Mouse (Mus musculus): ENCODE results near the gene Mroh2a. TPM values are rescaled to one million over a fixed set of nuclear protein-coding genes. Genes with fewer than 3 reads are reported as not detected.

Gene Mroh2a
- polyA plus RNA-seq, 1 experiment from 2014 or later = 1.3 TPM

- Histone ChIP-seq H3K27me3 (ENCODE audit: control insufficient read depth, insufficient read depth, low read length) (no peaks in the 10 kb centered on the region), H3K4me3 (ENCODE audit: low read depth, low read length) (no peak overlapping the region), H3K27ac (ENCODE audit: low read depth, low read length) (no peak overlapping the region), H3K36me3 (ENCODE audit: control insufficient read depth, insufficient read depth, low read length) (peaks cover 14% of the 10 kb centered on the region), H3K9ac (ENCODE audit: low read length) (no peak overlapping the region), H3K9me3 (ENCODE audit: control insufficient read depth, low read length) (peaks cover 89% of the 10 kb centered on the region), H3K4me1 (ENCODE audit: control insufficient read depth, insufficient read depth, low read length) (no peaks in the 10 kb centered on the region), H3K4me2 (ENCODE audit: low read depth) (no peak overlapping the region)
- ATAC-seq (ENCODE audit: insufficient read depth, low FRiP score, low TSS enrichment) = no peak
- 78% methylated on average over 10 of the region's 10 CpGs for WGBS
- DNase-seq (ENCODE audit: low spot score) = no peak
Observed at GRCm38 (mm10) chr1:88256886-88257663, 30.3 kb downstream of the Mroh2a start.

- no peak overlapping the region for H3K4me3 ChIP-seq (ENCODE audit: low read depth, low read length)
- H3K36me3 ChIP-seq (ENCODE audit: control insufficient read depth, insufficient read depth, low read length) = peaks cover 20% of the 10 kb centered on the region
- no peak overlapping the region for H3K4me2 ChIP-seq (ENCODE audit: low read depth)
- no peaks in the 10 kb centered on the region for H3K27me3 ChIP-seq (ENCODE audit: control insufficient read depth, insufficient read depth, low read length)
- no peaks in the 10 kb centered on the region for H3K4me1 ChIP-seq (ENCODE audit: control insufficient read depth, insufficient read depth, low read length)
- peaks cover 83% of the 10 kb centered on the region for H3K9me3 ChIP-seq (ENCODE audit: control insufficient read depth, low read length)
- ATAC-seq (ENCODE audit: insufficient read depth, low FRiP score, low TSS enrichment) (no peak), DNase-seq (ENCODE audit: low spot score) (no peak)
- no peak overlapping the region for H3K9ac ChIP-seq (ENCODE audit: low read length)
- 77% methylated on average over 6 of the region's 6 CpGs for WGBS
- H3K27ac ChIP-seq (ENCODE audit: low read depth, low read length) = no peak overlapping the region
Observed at GRCm38 (mm10) chr1:88257681-88258080, 30.9 kb downstream of the Mroh2a start.

DNA sequence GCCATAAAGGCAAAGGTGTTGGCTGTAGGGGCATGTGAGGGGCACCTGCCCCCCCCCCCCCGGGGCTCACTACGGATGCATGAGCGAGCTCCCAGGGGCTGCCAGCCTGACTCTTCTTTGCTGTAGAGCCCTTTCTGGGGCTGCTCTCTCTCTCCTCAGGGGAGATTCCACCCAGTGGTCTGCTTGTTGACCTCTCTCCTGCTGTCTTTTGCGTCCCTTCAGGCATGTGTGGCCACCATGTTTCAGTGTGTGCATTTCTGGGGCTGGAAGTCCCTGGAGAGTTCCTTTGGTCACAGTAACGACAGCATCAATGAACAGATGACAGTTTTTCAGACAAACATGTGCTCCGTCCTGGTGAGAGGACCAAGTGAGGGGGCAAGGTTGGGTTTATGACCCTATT, 31.6 kb downstream of the Mroh2a start:
- Histone ChIP-seq H3K9ac (ENCODE audit: low read length) (no peak overlapping the region), H3K4me3 (ENCODE audit: low read depth, low read length) (no peak overlapping the region), H3K4me2 (ENCODE audit: low read depth) (no peak overlapping the region), H3K27me3 (ENCODE audit: control insufficient read depth, insufficient read depth, low read length) (no peaks in the 10 kb centered on the region), H3K4me1 (ENCODE audit: control insufficient read depth, insufficient read depth, low read length) (no peaks in the 10 kb centered on the region), H3K36me3 (ENCODE audit: control insufficient read depth, insufficient read depth, low read length) (peaks cover 27% of the 10 kb centered on the region), H3K9me3 (ENCODE audit: control insufficient read depth, low read length) (peaks cover 78% of the 10 kb centered on the region), H3K27ac (ENCODE audit: low read depth, low read length) (no peak overlapping the region)
- ATAC-seq (ENCODE audit: insufficient read depth, low FRiP score, low TSS enrichment) (no peak), DNase-seq (ENCODE audit: low spot score) (no peak)
- 66% methylated on average over 6 of the region's 6 CpGs for WGBS

DNA sequence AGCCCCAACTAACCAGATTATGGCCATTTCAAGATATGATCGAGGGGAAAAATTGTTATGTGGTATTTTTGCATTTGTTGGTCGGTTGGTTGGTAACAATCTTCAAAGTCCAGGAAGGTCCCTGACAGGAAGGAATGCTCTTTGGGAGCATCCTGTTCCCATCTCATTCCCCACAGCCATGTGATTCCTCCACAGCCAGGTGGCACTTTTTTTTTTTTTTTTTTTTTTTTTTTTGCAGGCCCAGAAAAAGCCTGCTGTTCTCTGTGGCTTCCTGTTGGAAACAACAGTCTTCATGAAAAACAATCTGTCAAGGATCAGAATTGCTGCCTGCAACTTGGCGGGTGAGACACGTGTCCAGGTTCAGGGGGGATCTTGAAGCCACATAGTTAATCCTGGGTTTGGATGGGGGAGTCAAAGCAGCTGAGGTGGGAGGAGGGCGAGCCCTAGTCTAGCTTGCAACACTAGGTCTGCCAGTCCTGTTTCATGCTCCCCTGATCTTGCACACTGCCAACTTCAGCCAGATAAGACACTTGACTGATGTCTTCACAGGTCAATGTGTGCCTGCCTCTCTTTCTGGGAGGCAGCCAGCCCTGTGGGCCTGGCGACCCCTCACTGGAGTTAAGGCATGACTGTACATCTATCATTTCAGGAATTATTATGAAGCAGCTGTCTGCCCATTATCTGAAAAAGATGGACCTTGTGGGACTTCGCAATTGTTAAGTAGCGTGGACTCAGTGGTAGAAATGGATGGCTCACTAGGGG, 32.3 kb downstream of the Mroh2a start:
- 77% methylated on average over 8 of the region's 8 CpGs for WGBS
- Histone ChIP-seq H3K27me3 (ENCODE audit: control insufficient read depth, insufficient read depth, low read length) (no peaks in the 10 kb centered on the region), H3K9me3 (ENCODE audit: control insufficient read depth, low read length) (peaks cover 78% of the 10 kb centered on the region), H3K4me2 (ENCODE audit: low read depth) (no peak overlapping the region), H3K4me1 (ENCODE audit: control insufficient read depth, insufficient read depth, low read length) (no peaks in the 10 kb centered on the region), H3K27ac (ENCODE audit: low read depth, low read length) (0 out of 2 replicates have a peak overlapping the region, but pooled peaks have one; percentile 0), H3K9ac (ENCODE audit: low read length) (no peak overlapping the region), H3K4me3 (ENCODE audit: low read depth, low read length) (no peak overlapping the region), H3K36me3 (ENCODE audit: control insufficient read depth, insufficient read depth, low read length) (peaks cover 34% of the 10 kb centered on the region)
- ATAC-seq (ENCODE audit: insufficient read depth, low FRiP score, low TSS enrichment) (peak; percentile 2), DNase-seq (ENCODE audit: low spot score) (no peak)

DNA sequence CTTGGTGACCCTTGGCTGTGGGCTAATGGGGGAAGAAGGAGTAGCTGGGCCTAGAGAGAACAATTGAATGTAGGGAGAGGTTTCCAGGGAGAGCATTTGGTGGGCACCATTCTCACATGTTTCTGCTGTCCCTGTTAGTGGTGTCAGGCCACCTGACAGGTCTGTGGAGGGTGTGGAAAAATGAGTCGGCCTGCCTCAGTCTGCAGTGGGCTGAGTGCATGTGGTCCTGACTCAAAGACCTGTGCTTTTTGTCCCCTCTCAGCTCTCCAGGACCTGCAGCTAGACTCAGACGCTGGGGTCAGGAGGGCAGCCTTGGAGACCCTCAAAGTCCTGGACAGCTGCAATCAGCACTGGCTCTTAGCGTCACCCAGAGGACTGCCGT, 32.8 kb downstream of the Mroh2a start:
- H3K9ac ChIP-seq (ENCODE audit: low read length) = no peak overlapping the region

GRCm38 (mm10) chr1:88260114-88260513, 33.3 kb downstream of the Mroh2a start:
- no peaks in the 10 kb centered on the region for H3K4me1 ChIP-seq (ENCODE audit: control insufficient read depth, insufficient read depth, low read length)
- DNase-seq (ENCODE audit: low spot score) (no peak), ATAC-seq (ENCODE audit: insufficient read depth, low FRiP score, low TSS enrichment) (peak; percentile 5)
- WGBS = 81% methylated on average over 6 of the region's 6 CpGs
- peaks cover 45% of the 10 kb centered on the region for H3K36me3 ChIP-seq (ENCODE audit: control insufficient read depth, insufficient read depth, low read length)
- H3K4me3 ChIP-seq (ENCODE audit: low read depth, low read length) = no peak overlapping the region
- H3K4me2 ChIP-seq (ENCODE audit: low read depth) = no peak overlapping the region
- H3K27me3 ChIP-seq (ENCODE audit: control insufficient read depth, insufficient read depth, low read length) = no peaks in the 10 kb centered on the region
- peaks cover 76% of the 10 kb centered on the region for H3K9me3 ChIP-seq (ENCODE audit: control insufficient read depth, low read length)
- no peak overlapping the region for H3K27ac ChIP-seq (ENCODE audit: low read depth, low read length)
- no peak overlapping the region for H3K9ac ChIP-seq (ENCODE audit: low read length)

More for the DNA sequence above, 32.8 kb downstream of the Mroh2a start:
- Histone ChIP-seq H3K36me3 (ENCODE audit: control insufficient read depth, insufficient read depth, low read length) (peaks cover 40% of the 10 kb centered on the region), H3K4me2 (ENCODE audit: low read depth) (no peak overlapping the region), H3K27ac (ENCODE audit: low read depth, low read length) (0 out of 2 replicates have a peak overlapping the region, but pooled peaks have one; percentile 0), H3K27me3 (ENCODE audit: control insufficient read depth, insufficient read depth, low read length) (no peaks in the 10 kb centered on the region), H3K9me3 (ENCODE audit: control insufficient read depth, low read length) (peaks cover 76% of the 10 kb centered on the region), H3K4me1 (ENCODE audit: control insufficient read depth, insufficient read depth, low read length) (no peaks in the 10 kb centered on the region), H3K4me3 (ENCODE audit: low read depth, low read length) (no peak overlapping the region)
- DNase-seq (ENCODE audit: low spot score) = peak; percentile 63
- peak; percentile 3; the same call in 1 of the 2 replicates for ATAC-seq (ENCODE audit: insufficient read depth, low FRiP score, low TSS enrichment)
- WGBS = 76% methylated on average over 4 of the region's 4 CpGs

GRCm38 (mm10) chr1:88260604-88261377, 34.0 kb downstream of the Mroh2a start:
- 86% methylated on average over 10 of the region's 10 CpGs for WGBS

GRCm38 (mm10) chr1:88261706-88262105, 34.9 kb downstream of the Mroh2a start:
- Histone ChIP-seq H3K9me3 (ENCODE audit: control insufficient read depth, low read length) (peaks cover 70% of the 10 kb centered on the region), H3K4me1 (ENCODE audit: control insufficient read depth, insufficient read depth, low read length) (no peaks in the 10 kb centered on the region), H3K9ac (ENCODE audit: low read length) (no peak overlapping the region), H3K36me3 (ENCODE audit: control insufficient read depth, insufficient read depth, low read length) (peaks cover 61% of the 10 kb centered on the region), H3K4me2 (ENCODE audit: low read depth) (no peak overlapping the region), H3K4me3 (ENCODE audit: low read depth, low read length) (no peak overlapping the region), H3K27ac (ENCODE audit: low read depth, low read length) (no peak overlapping the region), H3K27me3 (ENCODE audit: control insufficient read depth, insufficient read depth, low read length) (no peaks in the 10 kb centered on the region)
- no peak for ATAC-seq (ENCODE audit: insufficient read depth, low FRiP score, low TSS enrichment)
- no peak for DNase-seq (ENCODE audit: low spot score)
- WGBS = 86% methylated on average over 7 of the region's 7 CpGs

More at GRCm38 (mm10) chr1:88260604-88261377, 34.0 kb downstream of the Mroh2a start:
- no peaks in the 10 kb centered on the region for H3K27me3 ChIP-seq (ENCODE audit: control insufficient read depth, insufficient read depth, low read length)
- H3K4me1 ChIP-seq (ENCODE audit: control insufficient read depth, insufficient read depth, low read length) = no peaks in the 10 kb centered on the region
- no peak overlapping the region for H3K27ac ChIP-seq (ENCODE audit: low read depth, low read length)
- peaks cover 76% of the 10 kb centered on the region for H3K9me3 ChIP-seq (ENCODE audit: control insufficient read depth, low read length)
- DNase-seq (ENCODE audit: low spot score) (no peak), ATAC-seq (ENCODE audit: insufficient read depth, low FRiP score, low TSS enrichment) (no peak)
- H3K4me3 ChIP-seq (ENCODE audit: low read depth, low read length) = no peak overlapping the region
- H3K9ac ChIP-seq (ENCODE audit: low read length) = no peak overlapping the region
- H3K4me2 ChIP-seq (ENCODE audit: low read depth) = no peak overlapping the region
- peaks cover 51% of the 10 kb centered on the region for H3K36me3 ChIP-seq (ENCODE audit: control insufficient read depth, insufficient read depth, low read length)

All from neural tube, embryonic 11.5 days (tissue).